Mouse (Mus musculus) NIH3T3 (cell line): ENCODE results near the gene Dgcr6.
A peak's percentile ranks its signal among the peaks of the same experiment; 100 is the strongest.

Source experiments
- DNase-seq: peaks from one replicate; pipeline ENCODE4 v3.0.0-alpha.2; 2012; ENCODE audit warnings: low read depth

Dgcr6 gene

GRCm38 (mm10) chr16:18070798-18071197 is 18.1 kb downstream of the Dgcr6 start:
- DNase-seq, result no peak

GRCm38 (mm10) chr16:18072089-18072488 is 19.4 kb downstream of the Dgcr6 start:
- DNase-seq, result no peak

GRCm38 (mm10) chr16:18073259-18073962 is 20.8 kb downstream of the Dgcr6 start:
- no peak for DNase-seq

- no peak for DNase-seq
Observed at GRCm38 (mm10) chr16:18074611-18075010, 22.0 kb downstream of the Dgcr6 start.

GRCm38 (mm10) chr16:18075201-18075600 is 22.5 kb downstream of the Dgcr6 start:
- no peak for DNase-seq

- DNase-seq, result no peak
Observed at GRCm38 (mm10) chr16:18078314-18079015, 25.8 kb downstream of the Dgcr6 start.

- DNase-seq, result peak; percentile 35
Observed at GRCm38 (mm10) chr16:18079300-18079699, 26.6 kb downstream of the Dgcr6 start.

GRCm38 (mm10) chr16:18080171-18080570 is 27.5 kb downstream of the Dgcr6 start:
- no peak for DNase-seq

- no peak for DNase-seq
Observed at GRCm38 (mm10) chr16:18081149-18081827, 28.6 kb downstream of the Dgcr6 start.

- DNase-seq, result no peak
Observed at GRCm38 (mm10) chr16:18082291-18082690, 29.6 kb downstream of the Dgcr6 start.

- DNase-seq, result peak; percentile 58
Observed at GRCm38 (mm10) chr16:18083231-18083951, 30.7 kb downstream of the Dgcr6 start.

- DNase-seq, result no peak
Observed at GRCm38 (mm10) chr16:18084262-18084661, 31.6 kb downstream of the Dgcr6 start.

GRCm38 (mm10) chr16:18087101-18087500 is 34.4 kb downstream of the Dgcr6 start:
- no peak for DNase-seq

- peak; percentile 85 for DNase-seq
Observed at GRCm38 (mm10) chr16:18096348-18096747, 43.7 kb downstream of the Dgcr6 start.

GRCm38 (mm10) chr16:18102816-18103215 is 50.2 kb downstream of the Dgcr6 start:
- no peak for DNase-seq

- DNase-seq, result no peak
Observed at GRCm38 (mm10) chr16:18103366-18103765, 50.7 kb downstream of the Dgcr6 start.

- DNase-seq, result no peak
Observed at GRCm38 (mm10) chr16:18103808-18104207, 51.1 kb downstream of the Dgcr6 start.

- DNase-seq, result peak; percentile 72
Observed at GRCm38 (mm10) chr16:18108221-18108966, 55.7 kb downstream of the Dgcr6 start.

- DNase-seq, result no peak
Observed at GRCm38 (mm10) chr16:18111042-18111441, 58.4 kb downstream of the Dgcr6 start.

- DNase-seq, result no peak
Observed at GRCm38 (mm10) chr16:18116467-18116866, 63.8 kb downstream of the Dgcr6 start.

GRCm38 (mm10) chr16:18118285-18118684 is 65.6 kb downstream of the Dgcr6 start:
- DNase-seq, result no peak
